Mouse (Mus musculus) skeletal muscle tissue, adult 2 months (tissue): ENCODE results near the gene Slc25a33.

Experiments used
- DNase-seq: peaks from one replicate; pipeline ENCODE4 v3.0.0-alpha.2; 2012; ENCODE audit warnings: low read depth, low spot score

The Slc25a33 gene

GRCm38 (mm10) chr4:149794966-149795477 is 20.9 kb upstream of the Slc25a33 start:
- DNase-seq: no peak

DNA sequence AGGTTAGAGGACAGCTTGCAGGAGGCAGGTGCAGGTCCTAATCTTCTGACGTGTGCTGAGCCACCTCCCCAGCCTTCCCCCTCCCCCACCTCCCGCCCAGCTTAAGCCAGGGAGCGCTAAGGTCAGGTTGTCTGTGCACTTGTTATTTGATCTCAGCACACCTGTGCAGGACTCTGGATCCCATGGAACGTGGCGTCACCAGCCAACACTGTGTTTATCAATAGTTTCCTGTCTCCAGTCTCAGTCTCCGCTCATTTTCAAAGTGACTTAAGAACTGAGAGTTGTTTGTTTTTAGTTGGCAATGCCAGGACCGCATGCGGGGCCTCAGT is 19.9 kb upstream of the Slc25a33 start:
- peak; percentile 46 for DNase-seq

DNA sequence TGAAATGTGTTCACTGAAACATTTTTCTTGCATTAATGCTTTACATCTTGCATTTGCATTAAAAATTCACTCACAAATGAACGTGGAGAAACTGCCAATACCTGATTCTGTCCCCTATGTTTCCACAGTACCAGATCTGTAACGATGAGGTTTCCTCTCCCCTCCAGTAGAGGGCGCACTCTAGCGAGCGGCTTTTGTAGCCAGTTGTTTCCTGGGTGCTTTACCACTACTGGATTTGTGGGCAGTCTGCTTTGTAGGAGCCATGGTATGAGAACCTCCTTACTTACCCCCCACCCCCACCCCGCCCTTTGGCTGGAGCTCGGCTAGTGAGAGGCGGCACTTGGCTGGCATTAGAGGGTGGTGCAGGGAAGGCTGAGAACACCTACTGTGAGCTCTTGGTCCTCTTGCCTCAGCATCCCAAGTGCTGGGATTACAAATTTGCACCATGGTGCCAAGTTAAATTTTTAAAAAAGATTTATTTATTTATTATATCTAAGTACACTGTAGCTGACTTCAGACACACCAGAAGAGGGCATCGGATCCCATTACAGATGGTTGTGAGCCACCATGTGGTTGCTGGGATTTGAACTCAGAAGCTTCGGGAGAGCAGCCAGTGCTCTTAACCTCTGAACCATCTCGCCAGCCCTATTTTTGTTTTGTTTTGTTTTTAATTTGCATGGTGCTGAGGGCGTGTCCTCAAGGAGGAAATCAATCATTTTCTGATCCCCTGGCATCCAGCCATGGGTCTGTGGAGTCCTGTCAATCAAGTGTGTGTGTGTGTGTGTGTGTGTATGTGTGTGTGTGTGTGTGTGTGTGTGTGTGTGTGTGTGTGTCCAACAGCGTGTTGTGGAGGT is 19.3 kb upstream of the Slc25a33 start:
- DNase-seq: no peak

GRCm38 (mm10) chr4:149792159-149792800 is 18.2 kb upstream of the Slc25a33 start:
- DNase-seq: peak; percentile 95

DNA sequence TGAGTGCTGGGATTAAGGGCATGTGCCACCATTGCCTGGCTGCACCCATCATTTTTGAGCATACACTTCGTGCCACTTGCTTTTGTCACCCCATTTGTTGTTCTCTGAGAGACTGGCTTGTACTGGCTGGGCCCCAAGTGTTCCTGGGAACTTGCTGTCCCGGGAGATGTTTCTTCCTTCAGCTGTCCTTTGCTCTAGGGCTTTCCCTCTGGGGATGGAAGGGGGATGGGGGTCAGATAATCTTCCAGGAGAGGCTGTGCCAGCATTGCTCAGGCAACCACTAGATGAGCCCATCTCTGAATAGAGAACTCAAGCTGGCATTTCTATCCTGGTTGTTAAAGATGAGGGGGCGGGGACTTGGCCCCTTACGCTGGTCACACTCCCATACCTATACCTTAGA is 17.4 kb upstream of the Slc25a33 start:
- peak; percentile 70 for DNase-seq

DNA sequence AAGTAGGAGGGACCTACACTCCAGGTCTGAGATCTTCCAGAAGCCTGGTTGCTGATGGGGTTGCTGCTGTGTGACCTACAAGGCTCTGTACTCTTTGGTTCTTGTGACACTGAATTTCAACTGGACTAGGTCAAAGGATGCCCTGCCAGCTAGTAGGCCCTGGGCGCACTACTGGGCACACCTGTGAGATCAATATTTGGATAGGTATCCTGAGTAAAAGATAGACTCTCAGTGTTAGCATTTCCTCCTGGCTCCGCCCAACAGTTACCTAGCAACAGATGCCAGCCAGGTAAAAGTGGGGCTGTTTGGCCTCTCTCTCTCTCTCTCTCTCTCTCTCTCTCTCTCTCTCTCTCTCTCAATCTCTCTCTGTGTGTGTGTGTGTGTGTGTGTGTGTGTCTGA is 16.9 kb upstream of the Slc25a33 start:
- no peak for DNase-seq

GRCm38 (mm10) chr4:149790546-149790945 is 16.5 kb upstream of the Slc25a33 start:
- DNase-seq: no peak

- peak; percentile 78 for DNase-seq
Measured at GRCm38 (mm10) chr4:149789421-149790194, 15.5 kb upstream of the Slc25a33 start.

DNA sequence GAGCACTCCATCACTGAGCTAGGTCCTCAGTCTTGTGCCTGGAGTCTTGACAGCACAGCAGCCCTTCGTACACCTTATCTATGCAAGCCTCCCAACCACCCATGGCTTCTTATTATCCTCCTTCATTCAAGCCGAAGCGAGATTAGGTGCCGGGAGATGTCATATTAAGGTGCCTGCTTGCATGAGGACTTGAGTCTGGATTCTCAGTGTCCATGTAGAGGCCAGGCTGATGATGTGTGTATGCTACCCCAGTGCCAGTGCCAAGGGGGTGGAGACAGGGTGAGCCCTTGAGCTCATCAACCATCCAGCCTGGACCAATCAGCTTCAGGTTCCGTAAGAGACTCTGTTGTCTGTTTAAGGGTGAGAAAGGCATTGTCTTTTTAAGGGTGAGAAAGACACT is 10.8 kb upstream of the Slc25a33 start:
- no peak for DNase-seq

DNA sequence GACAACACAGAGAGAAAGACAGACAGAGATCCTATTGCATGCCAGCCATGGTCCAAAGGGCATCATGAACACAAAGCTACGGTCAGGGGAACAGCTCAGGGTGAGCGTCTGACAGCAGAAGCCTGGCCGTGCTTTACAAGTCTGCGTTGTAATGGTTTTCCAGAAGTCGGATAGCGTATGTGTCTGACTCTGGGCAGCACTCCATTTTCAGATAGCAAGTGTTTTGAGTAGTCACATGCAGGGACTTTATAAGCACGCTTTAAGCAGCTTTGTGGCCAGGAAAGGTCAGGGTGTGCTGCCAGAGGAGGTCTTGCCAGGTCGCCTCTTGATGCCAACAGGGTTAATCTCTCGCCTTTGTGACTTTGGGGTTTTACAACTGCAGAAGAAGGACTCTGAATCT is 10.3 kb upstream of the Slc25a33 start:
- no peak for DNase-seq

DNA sequence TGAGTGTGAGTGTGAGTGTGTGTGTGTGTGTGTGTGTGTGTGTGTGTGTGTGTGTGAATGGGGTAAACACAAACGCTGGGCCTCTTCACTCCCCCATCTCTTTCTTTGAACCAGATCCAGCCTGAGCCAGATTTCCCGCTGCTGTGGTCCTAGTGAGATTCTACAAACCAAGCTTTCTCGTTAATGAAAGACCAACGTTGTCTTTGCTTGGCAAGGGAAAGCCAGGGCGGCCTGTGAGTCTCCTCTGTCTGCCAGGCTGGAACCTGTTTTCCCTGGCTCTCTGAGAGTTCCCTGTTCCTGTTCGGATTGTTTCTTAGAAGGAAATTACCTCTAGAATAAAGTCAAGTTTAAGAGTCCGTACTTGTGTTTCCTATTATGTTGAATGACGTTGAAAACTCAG is 8.9 kb upstream of the Slc25a33 start:
- no peak for DNase-seq

DNA sequence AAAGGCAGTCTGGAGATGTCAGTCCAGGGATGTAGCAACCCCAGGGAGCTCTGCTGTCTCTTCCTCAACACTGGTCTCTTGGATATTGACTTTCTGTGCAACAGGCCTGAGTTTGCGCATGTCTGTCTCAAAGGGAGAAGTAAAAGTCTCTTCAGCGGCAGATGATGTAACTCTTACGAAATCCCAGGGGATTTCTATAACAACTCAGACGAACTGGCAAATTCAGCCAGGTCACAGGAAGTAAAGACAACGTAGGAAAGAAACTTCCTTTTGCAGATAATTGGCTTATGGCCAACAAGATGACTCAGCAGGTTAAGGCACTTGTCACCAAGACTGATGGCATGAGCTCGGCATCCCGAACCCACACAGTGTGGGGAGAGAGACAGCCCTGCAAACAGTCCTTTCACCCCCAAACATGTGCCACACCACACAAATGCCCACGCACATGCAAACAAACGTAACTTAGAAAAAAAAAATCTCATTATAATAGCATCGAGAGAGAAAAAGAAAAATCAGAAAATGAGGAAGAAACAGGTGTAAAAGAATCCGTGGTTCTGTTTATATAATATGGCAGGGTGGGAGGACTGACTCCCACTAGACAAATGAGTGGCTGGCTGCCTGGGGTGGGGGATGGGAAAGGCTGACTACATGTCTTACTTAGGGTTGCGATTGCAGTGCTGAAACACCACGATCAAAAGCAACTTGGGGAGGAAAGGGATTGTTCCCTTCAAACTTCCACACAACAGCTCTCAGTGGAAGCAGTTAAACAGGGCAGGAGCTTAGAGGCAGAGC is 6.7 kb upstream of the Slc25a33 start:
- DNase-seq: peak; percentile 80

DNA sequence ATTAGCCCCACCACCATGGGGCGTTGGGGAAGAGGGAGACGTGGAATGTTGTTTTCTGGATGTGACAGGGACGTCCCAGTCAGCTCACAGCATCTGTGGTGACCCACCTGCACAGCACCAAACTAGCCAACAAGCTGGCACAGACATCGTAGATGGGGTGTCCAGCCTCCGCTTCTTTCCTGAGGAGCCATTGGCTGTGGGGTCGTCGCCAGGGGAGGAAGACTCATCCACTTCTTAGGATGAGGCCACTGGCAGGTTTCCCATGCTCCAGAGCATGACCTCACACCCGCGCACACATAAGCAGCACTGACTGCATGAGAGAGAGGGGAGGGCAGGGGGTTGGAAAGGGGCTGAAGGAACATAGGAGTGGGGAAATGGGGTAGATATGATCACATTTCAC is 5.9 kb upstream of the Slc25a33 start:
- no peak for DNase-seq

- DNase-seq: peak; percentile 73
Measured at GRCm38 (mm10) chr4:149777126-149777525, 3.0 kb upstream of the Slc25a33 start.

GRCm38 (mm10) chr4:149775760-149776362 is 1.8 kb upstream of the Slc25a33 start:
- DNase-seq: no peak

GRCm38 (mm10) chr4:149775330-149775729 is 1.3 kb upstream of the Slc25a33 start:
- peak; percentile 96 for DNase-seq

GRCm38 (mm10) chr4:149773408-149774093 is 526 bp downstream of the Slc25a33 start:
- DNase-seq: peak; percentile 68

GRCm38 (mm10) chr4:149772394-149772793 is 1.7 kb downstream of the Slc25a33 start:
- peak; percentile 64 for DNase-seq

DNA sequence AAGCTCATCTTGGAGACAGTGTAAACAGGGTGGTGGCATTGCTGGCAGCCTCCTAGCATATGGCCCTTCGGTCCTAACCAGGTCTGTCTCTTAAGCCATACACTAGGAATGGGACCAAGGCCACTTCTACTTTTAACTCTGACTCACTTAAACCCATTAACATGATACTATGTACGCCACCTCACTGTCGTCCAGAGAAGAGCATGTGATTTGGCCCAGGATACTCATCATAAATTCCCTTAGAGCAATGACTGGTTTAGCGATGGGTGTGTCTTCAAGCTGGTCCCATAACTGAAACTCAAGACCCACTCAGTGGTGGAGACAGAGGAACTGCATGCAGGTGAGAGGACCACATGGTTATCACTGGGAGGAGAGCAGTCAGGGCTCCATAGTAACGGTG is 8.9 kb downstream of the Slc25a33 start:
- DNase-seq: peak; percentile 89

DNA sequence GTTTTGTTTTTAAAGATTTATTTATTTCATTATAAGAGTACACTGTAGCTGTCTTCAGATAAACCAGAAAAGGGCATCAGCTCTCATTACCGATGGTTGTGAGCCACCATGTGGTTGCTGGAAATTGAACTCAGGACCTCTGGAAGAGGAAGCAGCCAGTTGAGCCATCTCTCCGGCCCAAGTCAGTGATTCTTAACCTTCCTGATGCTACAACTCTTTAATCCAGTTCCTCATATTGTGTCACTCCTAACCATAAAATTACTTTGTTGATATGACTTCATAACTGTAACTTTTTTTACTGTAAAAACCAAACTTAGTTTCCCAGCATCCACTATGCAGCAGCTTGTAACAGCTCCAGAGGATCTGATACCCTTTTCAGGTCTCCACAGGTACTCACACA is 10.7 kb downstream of the Slc25a33 start:
- no peak for DNase-seq
